Mouse (Mus musculus) embryo, embryonic 10.5 days (tissue): Measurements from ENCODE around the gene 1700034J05Rik.
A peak's percentile ranks its signal among the peaks of the same experiment; 100 is the strongest.

Source experiments
- DNase-seq: peaks from one replicate; pipeline ENCODE4 v3.0.0-alpha.2; 2015; ENCODE audit warnings: low spot score

1700034J05Rik gene

DNA sequence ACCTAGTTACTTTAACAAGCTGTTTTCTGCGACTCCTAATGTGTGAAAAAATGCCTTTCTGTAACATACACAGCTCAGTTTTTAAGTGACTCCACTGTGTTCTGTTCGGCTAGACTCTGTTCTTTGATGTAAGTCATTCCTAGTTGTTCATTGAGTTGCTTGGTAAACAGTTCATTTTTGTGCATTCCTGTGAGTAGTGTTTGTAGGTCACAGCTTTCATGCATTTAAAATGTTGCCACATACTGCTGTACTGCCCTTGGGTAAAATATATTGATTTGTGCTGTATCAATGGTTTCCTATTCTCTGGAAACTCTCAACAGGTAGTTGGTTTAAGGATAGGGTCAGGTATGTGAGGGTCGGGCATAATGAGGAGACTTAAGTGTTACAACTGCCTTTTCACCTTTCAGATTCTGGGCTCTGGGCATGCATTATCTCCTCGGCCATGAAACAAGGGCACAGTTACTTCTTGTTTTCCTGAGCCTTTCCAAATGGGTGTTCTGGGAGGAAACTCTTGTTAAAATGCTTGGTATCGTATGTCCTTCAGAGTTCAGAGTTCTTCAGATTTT, 27.7 kb downstream of the 1700034J05Rik start:
- no peak for DNase-seq

- no peak for DNase-seq
Measured at GRCm38 (mm10) chr6:146918341-146918740, 35.9 kb downstream of the 1700034J05Rik start.

DNA sequence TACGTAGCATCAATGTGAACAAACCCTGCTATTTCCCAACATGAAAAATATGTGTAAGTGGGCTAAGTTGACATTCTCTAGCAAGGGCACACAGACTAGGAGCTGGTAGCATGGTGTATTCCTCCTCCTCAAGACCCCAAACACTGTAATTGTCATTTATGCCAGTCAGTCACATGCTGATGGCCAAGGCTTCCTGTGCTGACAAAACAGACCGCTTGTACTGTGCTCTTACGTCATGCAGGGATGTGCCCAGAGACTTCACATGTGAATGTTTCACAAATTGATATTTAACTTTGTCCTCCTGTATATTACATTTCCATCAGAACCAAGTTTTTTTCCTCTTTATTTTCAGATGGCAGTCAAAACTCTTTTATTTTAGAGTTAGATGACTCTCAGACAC, 36.8 kb downstream of the 1700034J05Rik start:
- no peak for DNase-seq

DNA sequence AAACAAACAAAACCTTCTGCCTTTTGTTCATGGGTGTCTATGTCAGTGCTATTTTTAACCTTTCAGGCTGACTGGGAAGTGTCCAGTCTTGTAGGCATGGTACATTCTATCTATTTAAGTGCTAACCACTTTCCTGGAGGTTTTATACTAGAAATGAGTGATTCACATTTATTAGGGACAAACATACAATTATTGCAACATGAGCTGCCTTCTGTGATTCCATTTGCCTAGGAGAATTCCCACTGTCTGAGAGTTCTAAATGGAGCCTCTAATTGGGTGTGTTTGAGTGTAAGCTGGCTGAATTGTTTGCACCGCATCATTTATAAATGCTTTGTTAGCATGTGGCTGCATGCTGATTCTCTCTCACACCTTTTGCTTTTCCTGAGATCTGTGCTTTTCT, 38.4 kb downstream of the 1700034J05Rik start:
- DNase-seq = no peak

- DNase-seq = no peak
Measured at GRCm38 (mm10) chr6:146913489-146914198, 40.6 kb downstream of the 1700034J05Rik start.

- DNase-seq = peak; percentile 41
Measured at GRCm38 (mm10) chr6:146912835-146913488, 41.3 kb downstream of the 1700034J05Rik start.

DNA sequence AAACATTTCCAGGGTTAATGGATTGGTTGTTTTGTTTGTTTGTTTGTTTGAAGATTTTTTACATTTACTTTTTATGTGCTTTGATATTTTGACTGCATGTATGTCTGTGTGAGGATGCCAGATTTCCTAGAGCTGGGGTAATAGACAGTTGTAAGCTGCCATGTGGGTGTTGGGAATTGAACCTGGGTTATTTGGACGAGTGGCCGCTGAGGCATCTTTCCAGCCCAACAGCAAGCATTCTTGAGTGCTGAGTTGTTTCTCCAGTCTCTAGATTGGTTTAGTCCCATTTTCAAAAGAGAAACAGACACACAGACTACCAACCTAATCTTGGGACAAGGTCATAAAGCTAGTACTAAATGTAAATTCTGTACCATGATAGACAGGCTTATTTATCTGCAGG, 43.4 kb downstream of the 1700034J05Rik start:
- no peak for DNase-seq

GRCm38 (mm10) chr6:146909725-146910489, 44.3 kb downstream of the 1700034J05Rik start:
- no peak for DNase-seq

- DNase-seq = no peak
Measured at GRCm38 (mm10) chr6:146908801-146909200, 45.4 kb downstream of the 1700034J05Rik start.

GRCm38 (mm10) chr6:146907795-146908190, 46.4 kb downstream of the 1700034J05Rik start:
- DNase-seq = no peak

- no peak for DNase-seq
Measured at GRCm38 (mm10) chr6:146907061-146907794, 47.0 kb downstream of the 1700034J05Rik start.

DNA sequence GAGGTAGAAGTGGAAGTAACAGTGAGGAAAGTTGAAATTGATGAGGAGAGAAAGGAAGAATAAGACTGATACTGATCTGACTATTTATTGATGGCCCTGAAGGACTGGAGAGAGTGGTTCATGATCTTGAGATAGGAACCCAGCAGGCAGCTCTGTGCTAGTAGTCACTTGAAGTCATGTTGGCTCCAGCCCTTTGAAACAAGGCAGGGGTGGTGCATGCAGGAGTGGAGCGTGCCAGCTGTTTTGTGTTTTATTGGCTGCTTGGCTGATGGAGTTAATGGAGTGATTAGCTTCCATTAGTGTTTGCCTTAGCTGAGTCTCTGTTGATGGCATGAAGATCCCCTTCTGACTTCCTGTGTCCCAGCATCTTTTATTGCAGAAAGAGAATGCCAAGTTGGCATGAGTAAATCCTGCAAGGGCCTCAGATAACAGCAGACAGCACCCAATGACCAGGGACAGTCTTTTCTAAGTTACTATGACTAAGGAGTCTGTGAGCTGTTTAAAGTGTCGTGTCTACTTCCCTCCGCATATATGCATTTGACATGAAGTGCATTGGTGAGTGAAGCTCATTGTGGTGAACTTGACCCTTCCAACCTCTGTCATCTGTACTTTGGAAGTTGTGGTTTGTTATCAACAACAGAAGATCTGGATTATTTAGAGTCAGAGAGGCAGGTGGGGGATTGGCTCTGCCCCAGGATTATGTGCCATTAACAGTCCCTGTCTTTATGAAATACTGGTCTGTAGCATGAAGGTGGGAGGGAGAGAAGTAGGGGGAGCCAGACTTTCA, 48.0 kb downstream of the 1700034J05Rik start:
- DNase-seq = no peak

DNA sequence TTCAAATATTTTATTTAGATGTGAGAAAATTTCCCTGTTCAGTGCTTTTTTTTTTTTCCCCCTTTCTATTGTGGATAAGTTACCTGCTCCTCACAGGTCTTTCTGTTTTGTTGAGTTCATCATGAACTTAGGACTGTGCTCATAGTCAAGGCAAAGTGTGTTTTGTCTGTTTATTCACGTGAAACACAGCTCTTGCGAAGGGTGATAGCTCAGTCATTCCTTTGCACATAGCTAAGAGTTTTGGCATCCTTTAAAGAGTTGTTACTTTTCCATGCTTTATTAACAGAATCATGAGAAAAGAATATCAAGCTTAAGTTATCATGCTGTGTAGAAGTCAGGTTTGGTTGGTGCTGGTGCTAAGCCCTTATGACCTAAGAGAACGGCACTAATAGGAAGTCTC, 49.5 kb downstream of the 1700034J05Rik start:
- DNase-seq = no peak

DNA sequence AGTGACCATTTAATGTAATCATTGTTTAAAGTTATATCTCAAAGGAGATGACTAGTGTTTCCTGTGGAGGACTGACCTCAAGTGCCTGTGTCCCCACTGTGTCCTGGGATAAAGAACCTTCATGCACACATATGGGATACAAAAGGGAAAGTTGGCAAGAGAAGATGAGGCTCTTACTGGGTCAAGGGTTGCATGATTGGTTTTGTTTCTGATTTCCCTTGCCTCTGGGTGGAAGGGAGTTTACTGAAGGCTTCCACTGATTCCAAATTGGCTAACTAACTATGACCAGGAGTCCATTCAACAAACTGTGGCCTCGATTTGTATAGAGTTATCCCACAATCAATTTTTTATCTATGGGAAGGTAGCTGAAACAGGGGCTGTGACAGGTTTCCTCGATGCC, 50.6 kb downstream of the 1700034J05Rik start:
- DNase-seq = no peak

- DNase-seq = no peak
Measured at GRCm38 (mm10) chr6:146901929-146902328, 52.3 kb downstream of the 1700034J05Rik start.
